Mouse (Mus musculus) left cerebral cortex, postnatal 14 days (tissue): ENCODE measurements around the gene Gm45234. TPM values are rescaled to one million over a fixed set of nuclear protein-coding genes. Genes with fewer than 3 reads are reported as not detected.

Experiments used
- DNase-seq, 2 experiments: peaks; one replicate each; pipeline ENCODE4 v3.0.0; 2021 to 2022; ENCODE audit warnings: low spot score in 2 of 2, mixed read lengths in 1 of 2
- intact Hi-C: fragments of 180-260 bp; cut with DNase I; formaldehyde crosslinking; loops from one replicate; pipeline ENCODE4 v1.15.1; 2025
- microRNA-seq, 2 experiments: library from miRNA; unstranded; fragments of <30 nt; microRNA quantifications; one replicate each; pipeline ENCODE4 v1.2.0; 2022
- total RNA-seq, 2 experiments: library from RNA; stranded (reverse); gene quantifications; 2 replicates each; pipeline ENCODE4 v1.2.3; 2021

Gene Gm45234
- total RNA-seq, 2 experiments from 2014 or later, result not detected

- peak; percentile 69 to 74 for DNase-seq
- intact Hi-C loops, result no loop called here
These were observed 61.5 kb downstream of the Gm45234 start for GRCm38 (mm10) chr6:124694166-124694955.

- intact Hi-C loops, result no loop called here
- DNase-seq, result no peak
These were observed 62.4 kb downstream of the Gm45234 start for GRCm38 (mm10) chr6:124693243-124693981.

GRCm38 (mm10) chr6:124690517-124690916 lies 65.3 kb downstream of the Gm45234 start:
- DNase-seq, result no peak
- intact Hi-C loops, result no loop called here

Small RNAs within 50 kb of the gene (microRNA-seq; reads per million reads assigned to microRNA genes)
- gene Mir141 (0.53 to 1.0 reads per million in 2 experiments), gene Mir200c (22.9 to 26.6 reads per million in 2 experiments)

Other genes with a start within 250 kb of the Gm45234 start
- 1 to 10 TPM; 1.1 to 1.3 TPM for gene C1ra, start 243.6 kb downstream of the Gm45234 start, total RNA-seq
- gene C1s1, start 213.7 kb downstream of the Gm45234 start, total RNA-seq, result 1 to 10 TPM; 1.4 to 1.6 TPM
- gene C1rb, start 185.7 kb downstream of the Gm45234 start, total RNA-seq, result under 1 TPM in 1 of 2 experiments, not detected in 1; 0.18 TPM
- under 1 TPM; 0.26 to 0.57 TPM for gene C1s2, start 119.9 kb downstream of the Gm45234 start, total RNA-seq
- 10 to 100 TPM; 33.8 to 37.1 TPM for gene Lpcat3, start 93.0 kb downstream of the Gm45234 start, total RNA-seq
- 10 to 100 TPM; 45.6 to 45.9 TPM for gene Emg1, start 43.8 kb downstream of the Gm45234 start, total RNA-seq
- gene Phb2, start 43.7 kb downstream of the Gm45234 start, total RNA-seq, result 100 to 1,000 TPM; 133 to 144 TPM
- 1 to 10 TPM; 3.6 to 4.0 TPM for gene Ptpn6, start 17.3 kb downstream of the Gm45234 start, total RNA-seq
- 100 to 1,000 TPM; 294 to 301 TPM for gene Grcc10, start 14.6 kb downstream of the Gm45234 start, total RNA-seq
- gene Atn1, start 503 bp upstream of the Gm45234 start, total RNA-seq, result 100 to 1,000 TPM; 147 to 166 TPM
- 100 to 1,000 TPM; 719 to 758 TPM for gene Eno2, start 13.7 kb upstream of the Gm45234 start, total RNA-seq
- under 1 TPM; 0.47 to 0.81 TPM for gene Lrrc23, start 23.7 kb upstream of the Gm45234 start, total RNA-seq
- gene Spsb2, start 52.6 kb upstream of the Gm45234 start, total RNA-seq, result 1 to 10 TPM; 2.9 to 5.3 TPM
- gene Tpi1, start 58.3 kb upstream of the Gm45234 start, total RNA-seq, result 100 to 1,000 TPM; 629 to 634 TPM
- 100 to 1,000 TPM; 178 to 184 TPM for gene Usp5, start 73.5 kb upstream of the Gm45234 start, total RNA-seq
- gene Cdca3, start 73.5 kb upstream of the Gm45234 start, total RNA-seq, result 1 to 10 TPM; 1.6 to 1.7 TPM
- not detected for gene Gnb3, start 84.3 kb upstream of the Gm45234 start, total RNA-seq
- gene P3h3, start 101.7 kb upstream of the Gm45234 start, total RNA-seq, result 10 to 100 TPM; 25.9 to 32.9 TPM
- 100 to 1,000 TPM; 220 to 231 TPM for gene Gpr162, start 108.0 kb upstream of the Gm45234 start, total RNA-seq
- 1 to 10 TPM; 1.1 to 1.5 TPM for gene Cd4, start 132.2 kb upstream of the Gm45234 start, total RNA-seq
- gene Lag3, start 155.7 kb upstream of the Gm45234 start, total RNA-seq, result 1 to 10 TPM; 2.1 to 3.0 TPM
- gene Ptms, start 164.1 kb upstream of the Gm45234 start, total RNA-seq, result 1,000 to 10,000 TPM; 1,161 to 1,212 TPM
- gene Mlf2, start 175.4 kb upstream of the Gm45234 start, total RNA-seq, result 100 to 1,000 TPM; 670 to 685 TPM
- gene Cops7a, start 209.5 kb upstream of the Gm45234 start, total RNA-seq, result 100 to 1,000 TPM; 140 to 142 TPM
- 100 to 1,000 TPM; 130 to 142 TPM for gene Pianp, start 240.7 kb upstream of the Gm45234 start, total RNA-seq